Comparison of ENCODE assay signal across 8 mouse cellular contexts in the genomic region with DNA sequence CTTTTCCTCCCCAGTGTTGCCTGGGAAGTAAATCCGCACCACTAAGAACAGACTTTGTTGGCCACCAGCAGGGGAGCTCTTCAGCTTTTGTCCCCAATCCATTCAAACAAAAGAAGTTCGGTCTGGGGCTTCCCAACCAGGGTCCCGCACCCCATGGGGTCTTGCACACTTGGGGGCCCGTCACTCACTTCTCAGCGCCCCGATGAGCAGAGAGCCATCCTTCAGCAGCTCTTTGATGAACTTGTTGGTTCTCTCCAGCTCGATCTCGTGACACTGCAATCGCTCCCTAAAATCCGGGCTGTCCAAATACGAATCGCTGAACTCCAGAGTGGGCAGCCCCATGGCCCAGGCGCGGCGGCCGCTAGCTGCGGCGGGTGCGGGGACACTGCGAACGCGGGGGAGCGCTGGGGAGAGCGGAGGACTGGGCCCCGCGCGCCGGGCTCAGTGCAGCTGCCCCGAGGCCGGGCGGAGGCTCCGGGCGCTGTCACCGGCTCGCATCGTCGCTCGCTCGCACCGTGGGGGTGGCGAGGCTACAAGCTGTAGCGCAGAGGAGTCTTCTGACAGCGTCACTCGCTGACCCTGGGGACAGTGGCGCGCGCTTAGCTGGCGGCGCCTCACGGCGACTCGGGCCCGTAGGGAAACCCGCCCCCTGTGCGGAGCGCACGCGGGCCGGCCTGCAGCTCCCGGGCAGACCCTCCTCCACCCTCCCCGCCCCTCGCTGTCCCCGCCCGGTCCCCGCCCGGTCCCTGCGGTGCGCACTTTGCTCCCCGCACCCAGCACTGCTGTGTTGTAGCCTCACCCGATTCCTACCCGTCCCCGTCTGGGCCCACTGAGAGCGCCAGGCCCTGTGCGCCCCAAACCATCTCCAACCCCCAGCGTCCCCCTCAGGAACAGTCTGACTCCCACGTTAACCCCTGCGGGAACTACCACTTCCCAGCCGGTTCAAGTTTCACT. TPM values are rescaled to one million over a fixed set of nuclear protein-coding genes. Genes with fewer than 3 reads are reported as not detected.
DNase-seq lines count a peak whose midpoint lies in the region; ATAC-seq and TF ChIP-seq lines count a peak whose summit lies in the region.

Gene Arhgap42, minus strand, starts transcription at position 664 of the 954 bp plus-strand sequence.

- TF ChIP-seq CTCF in hindbrain, postnatal 0 days (IDR thresholded peaks at IDR 0.05; ENCODE audit: low read depth): peak; percentile 71
- TF ChIP-seq CTCF in left cerebral cortex, adult 2 months (IDR thresholded peaks at IDR 0.05): peak; percentile 70

- WGBS in hindbrain, postnatal 0 days: under 1% methylated on average over 72 of the region's 78 CpGs

- H3K27ac ChIP-seq in hindbrain, postnatal 0 days: peak within 1 kb of the TSS; percentile 79
- H3K27ac ChIP-seq in left cerebral cortex, adult 2 months: peak within 1 kb of the TSS; percentile 87

- ATAC-seq in hindbrain, postnatal 0 days: peak; percentile 90

- DNase-seq in adrenal gland, postnatal 14 days: peak; percentile 90
- DNase-seq in embryo, embryonic 10.5 days (ENCODE audit: low spot score): peak; percentile 89
- peak; percentile 70 for DNase-seq in gastrocnemius, postnatal 14 days
- peak; percentile 79 for DNase-seq in hindbrain, postnatal 0 days (ENCODE audit: low spot score)
- DNase-seq in left cerebral cortex, adult 2 months (ENCODE audit: extremely low spot score in 1 of 2, low spot score in 2 of 2): peak; percentile 45 to 52
- peak; percentile 59 for DNase-seq in lung, postnatal 36 days
- DNase-seq in right cerebral cortex, postnatal 25 days: peak; percentile 64
- no peak for DNase-seq in T-cell, adult 2 months (ENCODE audit: low spot score)

- H3K4me2 ChIP-seq in hindbrain, postnatal 0 days (ENCODE audit: low read depth, low read length): peak within 1 kb of the TSS; percentile 85

- no peaks in the 10 kb centered on the region for H3K4me1 ChIP-seq in hindbrain, postnatal 0 days (ENCODE audit: insufficient read depth, low read length)

- peak within 1 kb of the TSS; percentile 91 for H3K4me3 ChIP-seq in hindbrain, postnatal 0 days (ENCODE audit: low read length)
- H3K4me3 ChIP-seq in left cerebral cortex, adult 2 months: peak within 1 kb of the TSS; percentile 69

- H3K9me3 ChIP-seq in hindbrain, postnatal 0 days (ENCODE audit: low read length): no peaks in the 10 kb centered on the region

- intact Hi-C loops in gastrocnemius, postnatal 14 days (cut with DNase I; ENCODE audit: low total_unique reads): no loop called here
- intact Hi-C loops in left cerebral cortex, adult 2 months (cut with DNase I): loop anchor here (5.0 kb wide), 1 partner anchor 186 kb away; no protein-coding TSS in a partner anchor

- no peaks in the 10 kb centered on the region for H3K27me3 ChIP-seq in hindbrain, postnatal 0 days (ENCODE audit: insufficient read depth, low read length)

- H3K9ac ChIP-seq in hindbrain, postnatal 0 days (replicated peaks; ENCODE audit: low read length): peak within 1 kb of the TSS; percentile 83

- no peaks in the 10 kb centered on the region for H3K36me3 ChIP-seq in hindbrain, postnatal 0 days (ENCODE audit: insufficient read depth, low read length)

RNA-seq across cellular contexts. Expression of gene Arhgap42, which starts in this region (rescaled TPM):
- total RNA-seq in adrenal gland, postnatal 14 days (2021): 30.1 and 30.3 TPM in 2 replicates
- total RNA-seq in gastrocnemius, postnatal 14 days (2021): 1 to 10 TPM; 6.5 to 7.1 TPM
- total RNA-seq in hindbrain, postnatal 0 days (2014; rRNA removed): 5.9 and 13.0 TPM in 2 replicates
- polyA plus RNA-seq in hindbrain, postnatal 0 days (2015; fragmentation: Nextera tagmentation; extraction: Ambion mirVana): 13.0 and 15.4 TPM in 2 replicates
- 10 to 100 TPM; 14.6 to 16.4 TPM for total RNA-seq in left cerebral cortex, adult 2 months (2021)
